Mouse (Mus musculus) liver, embryonic 13.5 days (tissue): ENCODE data around the gene Aar2. TPM values are rescaled to one million over a fixed set of nuclear protein-coding genes. Genes with fewer than 3 reads are reported as not detected.

Source experiments
- ATAC-seq: fragments of 200-750 bp; cut with Nextera tagmentation; 2 replicates; pipeline ENCODE4 v1.8.0; 2017; ENCODE audit warnings: low read depth, mild to moderate bottlenecking, moderate number of reproducible peaks, moderate library complexity
- DNase-seq: peaks from one replicate; pipeline ENCODE4 v3.0.0; 2022
- H3K27ac ChIP-seq: fragments of 300-500 bp; sonication (generic); 2 replicates; pipeline ENCODE4 v1.5.1; 2015; ENCODE audit warnings: moderate library complexity, mild to moderate bottlenecking, inconsistent platforms
- H3K27me3 ChIP-seq: fragments of 300-500 bp; sonication (generic); 2 replicates; pipeline ENCODE4 v1.6.1; 2015; ENCODE audit warnings: mild to moderate bottlenecking, inconsistent platforms
- H3K36me3 ChIP-seq: fragments of 300-500 bp; sonication (generic); 2 replicates; pipeline ENCODE4 v1.6.1; 2015; ENCODE audit warnings: mild to moderate bottlenecking, inconsistent platforms
- H3K4me1 ChIP-seq: fragments of 300-500 bp; sonication (generic); replicated peaks from 2 replicates; pipeline ENCODE4 v1.6.1; 2015; ENCODE audit warnings: inconsistent platforms
- H3K4me2 ChIP-seq: fragments of 300-500 bp; sonication (generic); 2 replicates; pipeline ENCODE4 v1.6.1; 2015; ENCODE audit warnings: inconsistent platforms, mild to moderate bottlenecking, moderate library complexity
- H3K4me3 ChIP-seq: fragments of 300-500 bp; sonication (generic); replicated peaks from 2 replicates; pipeline ENCODE4 v1.5.1; 2015; ENCODE audit warnings: mild to moderate bottlenecking, inconsistent platforms
- H3K9ac ChIP-seq: fragments of 300-500 bp; sonication (generic); 2 replicates; pipeline ENCODE4 v1.6.1; 2015; ENCODE audit warnings: mild to moderate bottlenecking, inconsistent platforms
- H3K9me3 ChIP-seq: fragments of 300-500 bp; sonication (generic); replicated peaks from 2 replicates; pipeline ENCODE4 v1.6.1; 2016; ENCODE audit warnings: inconsistent platforms
- WGBS: fragments of 180-500 bp; shearing (Covaris S2); methylation state at CpG from one replicate; pipeline ENCODE4 v1.1.7; 2015; ENCODE audit not compliant: insufficient replicate concordance; 5-methylcytosine and 5-hydroxymethylcytosine counted together
- polyA plus RNA-seq: library from polyadenylated mRNA; unstranded; fragments of >200 nt; fragmentation: Nextera tagmentation; extraction: Ambion mirVana; gene quantifications from 2 replicates; pipeline ENCODE4 v1.2.1, GENCODE M21; 2015

The Aar2 gene
- polyA plus RNA-seq, 1 experiment from 2014 or later: 15.6 TPM

DNA sequence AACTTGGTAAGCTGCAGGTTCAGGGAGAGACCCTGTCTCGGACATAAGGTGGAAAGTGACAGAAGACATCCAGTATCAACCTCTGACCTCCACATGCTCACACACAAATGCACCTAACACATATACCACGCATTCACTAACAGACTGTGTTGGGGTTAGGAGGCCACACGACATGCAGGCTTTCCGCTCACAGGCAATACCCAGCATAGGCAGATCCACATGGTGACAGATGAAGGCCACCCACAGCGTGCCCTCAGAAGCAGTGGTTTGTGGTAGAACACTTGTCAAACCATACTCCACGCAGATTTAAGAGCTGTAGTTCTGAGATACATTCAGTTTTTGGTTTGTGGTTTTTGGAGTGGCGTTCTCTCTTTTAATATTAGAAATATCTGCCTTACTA lies 21.3 kb downstream of the Aar2 start:
- Histone ChIP-seq H3K4me1 (no peaks in the 10 kb centered on the region), H3K4me3 (no peak overlapping the region), H3K27ac (no peak overlapping the region), H3K9me3 (no peaks in the 10 kb centered on the region), H3K27me3 (no peaks in the 10 kb centered on the region), H3K9ac (no peak overlapping the region), H3K36me3 (peaks cover 46% of the 10 kb centered on the region), H3K4me2 (no peak overlapping the region)
- DNase-seq (no peak), ATAC-seq (no peak)
- WGBS: 71% methylated on average over 7 of the region's 7 CpGs

DNA sequence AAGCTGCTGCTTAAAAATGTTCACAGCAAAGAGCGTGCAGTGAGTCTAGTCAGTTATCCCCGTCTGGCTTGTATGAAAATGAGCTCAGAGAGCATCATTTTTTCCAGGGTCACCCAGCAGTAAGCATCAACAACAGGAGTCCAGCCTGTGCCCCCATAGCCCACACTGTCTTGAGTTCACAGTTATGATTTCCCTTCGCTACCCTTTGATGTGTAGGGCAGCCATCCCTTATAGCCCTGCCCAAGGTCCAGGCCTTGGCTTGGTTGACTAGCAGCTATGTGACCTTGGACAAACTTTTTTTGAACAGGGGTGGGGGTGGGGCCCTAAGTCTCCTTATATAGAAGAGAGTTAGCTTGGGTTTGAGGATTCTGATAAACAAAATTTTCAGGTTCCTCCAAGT lies 21.9 kb downstream of the Aar2 start:
- no peak overlapping the region for H3K4me2 ChIP-seq
- ATAC-seq: no peak
- no peaks in the 10 kb centered on the region for H3K27me3 ChIP-seq
- no peak overlapping the region for H3K4me3 ChIP-seq
- H3K9me3 ChIP-seq: no peaks in the 10 kb centered on the region
- H3K4me1 ChIP-seq: no peaks in the 10 kb centered on the region
- DNase-seq: no peak
- H3K9ac ChIP-seq: no peak overlapping the region
- peaks cover 40% of the 10 kb centered on the region for H3K36me3 ChIP-seq
- H3K27ac ChIP-seq: no peak overlapping the region
- 77% methylated on average over 3 of the region's 3 CpGs for WGBS

DNA sequence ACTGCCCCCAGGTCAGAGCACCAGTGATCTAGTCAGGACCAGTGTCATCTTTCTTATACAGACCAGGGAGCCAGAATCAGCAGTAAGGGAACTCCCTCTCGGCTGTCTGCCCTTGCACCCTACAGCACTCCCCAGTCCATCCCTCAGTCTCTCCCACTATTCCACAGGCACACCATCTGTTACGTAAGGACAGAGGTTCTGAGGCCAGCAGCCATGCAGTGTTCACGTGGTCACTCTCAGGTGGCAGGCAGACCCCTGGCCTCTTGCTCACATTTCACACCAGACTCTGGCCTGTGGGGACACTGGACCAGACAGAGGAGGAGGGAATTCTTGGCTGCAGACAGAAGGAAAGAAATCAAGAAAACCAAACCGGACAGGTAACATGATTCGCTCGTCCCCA lies 24.1 kb downstream of the Aar2 start:
- DNase-seq: no peak

DNA sequence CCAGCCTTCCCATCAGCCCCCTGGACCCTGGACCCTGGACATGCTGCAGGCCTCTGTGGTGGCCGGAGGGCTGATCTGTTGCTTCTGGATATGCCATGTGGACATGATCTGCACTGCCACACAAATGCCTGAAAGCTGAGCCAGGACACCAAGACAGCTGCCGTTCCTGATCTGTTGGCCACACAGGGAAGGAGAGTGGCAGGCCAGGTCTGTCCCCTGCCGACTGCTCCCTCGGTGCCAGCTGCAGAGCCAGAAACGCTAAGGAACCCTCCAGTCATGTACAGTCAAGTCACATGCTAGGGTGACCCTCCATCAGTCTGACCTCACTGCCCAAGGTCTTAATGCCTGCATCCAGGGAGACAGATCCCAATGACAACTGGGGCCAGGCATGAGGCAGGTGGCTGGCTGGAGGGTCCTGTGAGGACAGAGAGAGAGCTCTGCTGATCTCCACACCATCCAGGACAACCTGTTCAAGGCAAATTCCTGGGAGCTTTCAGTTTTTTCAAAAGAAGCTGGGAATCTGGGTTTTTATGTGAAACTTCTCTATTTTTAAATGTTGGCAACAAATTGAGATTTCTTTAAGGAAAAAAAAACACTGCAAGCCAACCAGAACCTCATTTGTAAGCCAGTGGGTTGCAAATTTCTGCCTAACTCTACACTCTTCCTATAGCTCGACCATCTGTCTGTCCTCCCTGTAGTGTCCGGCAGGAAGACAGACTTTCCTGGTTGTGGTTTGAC lies 29.6 kb downstream of the Aar2 start:
- Histone ChIP-seq H3K4me2 (no peak overlapping the region), H3K4me1 (no peaks in the 10 kb centered on the region), H3K4me3 (no peak overlapping the region), H3K9ac (no peak overlapping the region), H3K27me3 (no peaks in the 10 kb centered on the region), H3K27ac (no peak overlapping the region), H3K36me3 (no peaks in the 10 kb centered on the region), H3K9me3 (no peaks in the 10 kb centered on the region)
- 59% methylated on average over 7 of the region's 7 CpGs for WGBS
- DNase-seq (no peak), ATAC-seq (no peak)

More for the DNA sequence above, 24.1 kb downstream of the Aar2 start:
- Histone ChIP-seq H3K9ac (no peak overlapping the region), H3K27me3 (no peaks in the 10 kb centered on the region), H3K4me3 (no peak overlapping the region), H3K4me1 (no peaks in the 10 kb centered on the region), H3K4me2 (no peak overlapping the region), H3K27ac (no peak overlapping the region), H3K36me3 (peaks cover 27% of the 10 kb centered on the region), H3K9me3 (no peaks in the 10 kb centered on the region)
- no peak for ATAC-seq
- 66% methylated on average over 6 of the region's 6 CpGs for WGBS

DNA sequence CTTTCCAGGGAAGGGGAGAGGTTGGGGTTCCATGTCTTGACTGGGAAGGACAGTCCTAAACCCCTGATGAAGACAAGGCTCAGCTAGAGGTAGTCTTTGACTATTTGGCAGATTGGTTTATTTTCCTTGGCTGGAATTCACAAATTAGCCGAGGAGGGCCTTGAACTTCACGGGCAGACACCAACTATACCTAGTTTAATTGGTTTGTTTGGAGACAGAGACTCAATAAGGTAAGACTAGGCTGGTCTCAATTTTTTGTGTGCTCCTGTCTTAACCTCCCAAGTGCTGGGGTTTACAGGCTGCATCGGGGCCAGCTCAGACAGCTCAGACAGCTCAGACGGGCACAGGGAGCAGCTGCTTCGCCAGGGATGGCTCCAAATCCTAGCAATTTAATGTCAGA lies 33.1 kb downstream of the Aar2 start:
- WGBS: 58% methylated on average over 5 of the region's 5 CpGs

DNA sequence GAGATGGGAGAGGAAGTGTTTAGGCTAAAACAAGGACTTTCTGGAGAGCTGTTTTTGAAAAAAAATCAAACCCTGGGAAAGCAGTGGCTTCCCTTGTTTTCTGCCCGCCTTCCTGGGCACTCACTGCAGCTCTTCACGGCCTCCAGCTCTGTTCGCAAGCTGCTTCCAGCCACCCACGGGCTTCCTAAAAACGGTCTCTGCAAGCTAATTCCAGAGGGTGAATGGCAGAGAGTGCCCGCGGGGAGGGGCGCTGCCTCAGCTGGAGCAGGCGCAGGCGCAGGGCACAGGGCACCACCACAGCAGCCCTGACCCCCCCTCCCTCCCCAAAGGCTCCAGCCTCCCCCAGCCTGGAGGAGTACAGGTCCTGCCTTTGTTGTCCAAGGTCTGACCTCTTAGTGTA lies 33.9 kb downstream of the Aar2 start:
- no peak overlapping the region for H3K4me2 ChIP-seq
- DNase-seq (no peak), ATAC-seq (no peak)
- 51% methylated on average over 10 of the region's 10 CpGs for WGBS
- no peak overlapping the region for H3K9ac ChIP-seq
- peaks cover 15% of the 10 kb centered on the region for H3K27me3 ChIP-seq
- no peak overlapping the region for H3K27ac ChIP-seq
- H3K4me3 ChIP-seq: no peak overlapping the region
- H3K9me3 ChIP-seq: no peaks in the 10 kb centered on the region
- no peaks in the 10 kb centered on the region for H3K4me1 ChIP-seq
- H3K36me3 ChIP-seq: no peaks in the 10 kb centered on the region

More for the DNA sequence above, 33.1 kb downstream of the Aar2 start:
- H3K36me3 ChIP-seq: no peaks in the 10 kb centered on the region
- no peaks in the 10 kb centered on the region for H3K4me1 ChIP-seq
- ATAC-seq (no peak), DNase-seq (no peak)
- H3K27ac ChIP-seq: no peak overlapping the region
- H3K4me2 ChIP-seq: no peak overlapping the region
- H3K27me3 ChIP-seq: peaks cover 15% of the 10 kb centered on the region
- no peak overlapping the region for H3K4me3 ChIP-seq
- no peaks in the 10 kb centered on the region for H3K9me3 ChIP-seq
- no peak overlapping the region for H3K9ac ChIP-seq

DNA sequence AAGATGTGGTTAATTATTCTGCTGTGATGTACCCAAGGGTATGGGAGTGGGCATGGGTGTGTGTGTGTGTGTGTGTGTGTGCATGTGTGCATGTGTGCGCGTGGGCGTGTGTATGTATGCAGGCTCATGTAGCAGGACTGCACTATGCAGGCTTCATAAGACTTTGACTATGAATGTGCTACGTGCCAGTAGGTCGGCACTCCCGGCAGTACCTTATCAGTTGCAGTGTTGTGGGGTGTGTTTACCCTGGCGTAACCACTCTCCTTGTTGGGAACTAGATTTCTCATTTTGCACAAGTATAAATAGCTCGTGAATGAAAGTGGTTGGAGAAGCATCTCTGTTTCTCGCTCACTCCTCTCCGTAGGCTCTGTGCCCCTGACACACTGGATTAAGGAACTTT lies 35.5 kb downstream of the Aar2 start:
- WGBS: 58% methylated on average over 10 of the region's 10 CpGs
- DNase-seq: no peak
- H3K9ac ChIP-seq: no peak overlapping the region
- H3K27me3 ChIP-seq: peaks cover 15% of the 10 kb centered on the region
- no peak for ATAC-seq
- H3K4me3 ChIP-seq: no peak overlapping the region
- no peaks in the 10 kb centered on the region for H3K9me3 ChIP-seq
- H3K4me1 ChIP-seq: no peaks in the 10 kb centered on the region
- no peaks in the 10 kb centered on the region for H3K36me3 ChIP-seq
- no peak overlapping the region for H3K27ac ChIP-seq
- no peak overlapping the region for H3K4me2 ChIP-seq

DNA sequence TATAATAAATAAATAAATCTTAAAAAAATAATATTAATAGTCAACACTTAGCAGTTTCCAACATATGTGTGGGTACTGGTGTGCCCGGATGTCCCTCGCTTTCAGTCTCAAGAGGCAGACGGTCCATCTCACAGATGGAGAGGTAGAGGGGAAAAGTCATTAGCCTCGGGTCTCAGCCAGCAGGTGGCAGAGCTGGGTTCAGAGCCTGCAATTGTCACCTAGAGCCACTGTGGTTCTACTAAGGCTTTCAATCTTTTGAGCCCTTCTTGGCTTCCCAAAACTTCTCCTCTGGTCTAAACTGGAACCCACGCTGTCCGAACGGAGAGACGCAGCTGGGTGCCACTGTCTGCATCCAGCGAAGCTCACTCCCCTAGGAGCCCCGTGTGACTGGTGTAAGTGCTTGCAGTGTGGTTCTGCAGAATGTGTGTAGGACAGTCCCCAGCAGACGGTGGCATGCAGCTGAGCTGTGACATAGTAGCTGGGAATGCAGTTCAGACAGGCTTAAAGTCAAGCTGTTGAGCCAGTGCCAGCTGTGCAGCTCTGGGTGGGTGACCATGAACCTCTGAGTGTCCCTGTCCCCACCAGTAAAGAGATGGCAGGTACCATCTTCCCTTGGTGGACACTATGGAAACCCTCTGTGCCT lies 36.9 kb downstream of the Aar2 start:
- no peaks in the 10 kb centered on the region for H3K4me1 ChIP-seq
- no peak overlapping the region for H3K4me3 ChIP-seq
- H3K36me3 ChIP-seq: no peaks in the 10 kb centered on the region
- peaks cover 15% of the 10 kb centered on the region for H3K27me3 ChIP-seq
- no peaks in the 10 kb centered on the region for H3K9me3 ChIP-seq
- H3K9ac ChIP-seq: no peak overlapping the region
- H3K27ac ChIP-seq: no peak overlapping the region
- no peak overlapping the region for H3K4me2 ChIP-seq
- DNase-seq: no peak
- WGBS: 43% methylated on average over 11 of the region's 11 CpGs
- no peak for ATAC-seq

DNA sequence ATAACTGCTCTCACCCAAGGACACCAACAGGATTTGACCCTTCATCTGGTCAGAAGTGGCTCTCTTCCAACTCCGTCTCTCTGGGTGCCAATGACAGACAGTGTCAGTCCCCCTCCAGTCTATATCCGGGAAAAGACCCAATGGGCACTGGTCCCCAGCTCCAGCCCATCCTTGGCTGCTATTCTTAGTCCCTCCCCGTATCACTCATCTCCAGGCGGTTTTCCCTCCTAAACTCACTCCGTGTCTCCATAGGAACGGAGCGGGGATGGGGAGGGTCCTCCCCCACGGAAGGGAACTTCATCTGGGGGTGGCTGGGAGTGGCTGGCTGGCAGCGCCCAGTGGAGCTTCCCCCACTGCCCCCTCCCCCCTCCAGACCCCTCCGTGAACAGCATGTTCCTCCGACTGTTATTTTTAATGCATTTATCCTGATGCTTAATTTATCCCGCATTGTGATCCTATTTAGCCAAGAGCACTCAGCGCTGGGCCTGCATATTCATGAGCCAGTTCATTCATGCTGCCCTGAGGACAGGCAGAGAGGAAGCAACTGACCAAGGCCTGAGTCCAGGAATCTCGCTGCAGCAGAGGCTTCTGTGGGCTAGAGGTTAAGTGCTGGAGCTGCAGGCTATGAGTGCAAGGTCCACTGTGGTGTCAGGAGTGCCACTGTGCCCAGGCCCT lies 37.5 kb downstream of the Aar2 start:
- WGBS: 51% methylated on average over 14 of the region's 14 CpGs
- H3K4me1 ChIP-seq: no peaks in the 10 kb centered on the region
- H3K27ac ChIP-seq: no peak overlapping the region
- H3K9me3 ChIP-seq: no peaks in the 10 kb centered on the region
- no peak overlapping the region for H3K4me3 ChIP-seq
- DNase-seq (no peak), ATAC-seq (no peak)
- H3K27me3 ChIP-seq: peaks cover 15% of the 10 kb centered on the region
- no peak overlapping the region for H3K9ac ChIP-seq
- no peak overlapping the region for H3K4me2 ChIP-seq
- no peaks in the 10 kb centered on the region for H3K36me3 ChIP-seq

DNA sequence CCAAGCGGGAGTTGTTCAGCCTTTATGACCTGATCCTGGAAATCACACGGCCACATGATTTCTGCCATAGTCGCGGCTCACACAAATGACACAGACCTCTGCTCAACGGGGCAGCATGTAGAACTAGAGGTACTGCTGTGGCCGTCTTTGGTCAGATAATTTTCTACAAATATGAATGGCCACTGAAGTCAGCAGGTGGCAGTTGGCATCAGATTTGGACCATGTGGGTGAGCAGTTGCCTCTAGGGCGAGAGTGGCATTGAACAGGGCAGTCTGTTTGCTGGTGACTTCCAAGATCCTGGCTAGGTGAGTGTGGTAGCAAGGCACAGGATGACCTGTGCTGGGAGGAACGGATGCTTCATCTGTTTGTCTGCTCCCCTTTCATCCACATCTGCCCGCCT lies 42.1 kb downstream of the Aar2 start:
- H3K4me3 ChIP-seq: no peak overlapping the region
- peaks cover 5% of the 10 kb centered on the region; the same call in 1 of the 2 replicates for H3K27me3 ChIP-seq
- no peaks in the 10 kb centered on the region for H3K36me3 ChIP-seq
- WGBS: 76% methylated on average over 9 of the region's 9 CpGs
- no peak overlapping the region for H3K9ac ChIP-seq
- no peak overlapping the region for H3K27ac ChIP-seq
- DNase-seq (no peak), ATAC-seq (no peak)
- no peaks in the 10 kb centered on the region for H3K9me3 ChIP-seq
- H3K4me1 ChIP-seq: no peaks in the 10 kb centered on the region
- H3K4me2 ChIP-seq: no peak overlapping the region

DNA sequence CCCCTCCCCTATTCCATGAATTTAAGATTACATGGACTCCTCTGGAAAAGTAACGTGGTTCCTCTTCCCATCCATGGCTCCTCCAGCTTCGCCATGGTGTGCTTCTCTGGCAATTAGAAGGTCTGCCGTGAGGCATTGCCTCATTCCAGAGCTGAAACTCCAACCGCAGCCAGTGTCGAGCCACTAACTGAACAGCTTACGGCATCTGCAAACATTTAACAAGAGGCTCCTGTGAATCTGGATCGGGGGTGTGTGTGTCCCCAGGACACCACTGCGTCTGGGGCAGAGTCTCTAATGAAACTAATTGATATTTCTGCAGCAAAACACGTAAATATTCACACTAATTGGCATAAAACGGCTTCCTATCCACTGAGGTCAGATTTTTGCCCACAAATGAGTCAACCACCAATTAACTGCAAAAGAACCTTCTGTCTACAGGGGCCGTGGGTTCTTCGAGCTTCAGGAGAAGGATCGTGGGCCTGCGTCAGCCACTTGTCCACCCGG lies 47.7 kb downstream of the Aar2 start:
- H3K4me2 ChIP-seq: no peak overlapping the region
- no peak overlapping the region for H3K4me3 ChIP-seq
- H3K9me3 ChIP-seq: no peaks in the 10 kb centered on the region
- H3K9ac ChIP-seq: no peak overlapping the region
- H3K27ac ChIP-seq: no peak overlapping the region
- DNase-seq: no peak
- H3K36me3 ChIP-seq: no peaks in the 10 kb centered on the region
- no peaks in the 10 kb centered on the region for H3K4me1 ChIP-seq
- 62% methylated on average over 15 of the region's 15 CpGs for WGBS
- no peak for ATAC-seq
- no peaks in the 10 kb centered on the region for H3K27me3 ChIP-seq
